Mouse (Mus musculus) stomach, postnatal 0 days (tissue): Measurements from ENCODE around the gene Eml1.

Source experiments
- CTCF ChIP-seq: IDR thresholded peaks from 2 replicates; pipeline ENCODE4 v1.5.1; 2016; ENCODE audit warnings: antibody characterized with exemption, low read depth, mild to moderate bottlenecking, moderate library complexity
- EP300 ChIP-seq: optimal IDR thresholded peaks from 2 replicates; pipeline ENCODE3; 2016; ENCODE audit warnings: antibody characterized with exemption

GRCm38 (mm10) chr12:108430964-108431363 lies 60.2 kb downstream of the Eml1 start:
- TF ChIP-seq CTCF (no peak), EP300 (no peak)
